Mouse (Mus musculus) heart, postnatal 0 days (tissue): ENCODE data around the gene 9430097D07Rik.

Experiments used
- CTCF ChIP-seq: IDR thresholded peaks from 2 replicates; pipeline ENCODE4 v1.5.1; 2016; ENCODE audit warnings: antibody characterized with exemption, control low read depth, low read depth
- EP300 ChIP-seq: IDR thresholded peaks from 2 replicates; pipeline ENCODE4 v1.6.1; 2016; ENCODE audit warnings: antibody characterized with exemption, low read depth

DNA sequence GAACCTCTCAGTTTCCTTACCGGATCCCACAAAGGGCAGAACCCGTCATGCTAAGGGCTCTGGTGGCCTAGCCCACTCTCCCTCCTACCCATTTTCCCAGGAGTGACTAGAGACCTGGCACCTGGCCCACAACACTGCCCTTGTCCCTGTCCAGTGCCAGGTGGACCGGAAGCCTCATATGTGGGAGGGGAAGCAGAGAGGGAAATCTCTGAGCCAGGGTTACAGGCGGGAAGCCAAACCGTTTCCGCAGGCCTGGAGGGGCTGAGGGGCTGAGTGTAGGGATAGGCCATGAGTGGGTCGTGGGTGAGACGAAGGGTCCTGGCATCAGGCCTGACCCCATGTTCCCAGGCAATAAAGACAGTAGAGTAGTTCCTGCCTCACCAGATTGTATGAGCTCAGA is 23.0 kb upstream of the 9430097D07Rik start:
- no peak for TF ChIP-seq CTCF
- no peak for TF ChIP-seq EP300
